Mouse (Mus musculus) stomach, postnatal 0 days (tissue): ENCODE measurements around the gene Rgs16. TPM values are rescaled to one million over a fixed set of nuclear protein-coding genes. Genes with fewer than 3 reads are reported as not detected.

Experiments
- ATAC-seq: fragments of 200-750 bp; cut with Nextera tagmentation; 2 replicates; pipeline ENCODE4 v1.8.0; 2017; ENCODE audit not compliant: low FRiP score, low TSS enrichment
- DNase-seq: peaks from one replicate; pipeline ENCODE4 v3.0.0-alpha.2; 2016; ENCODE audit warnings: low spot score
- H3K27ac ChIP-seq: fragments of 300-500 bp; sonication (generic); replicated peaks from 2 replicates; pipeline ENCODE4 v1.5.1; 2014; ENCODE audit warnings: mild to moderate bottlenecking, control low read depth
- H3K27me3 ChIP-seq: fragments of 300-500 bp; sonication (generic); 2 replicates; pipeline ENCODE4 v1.6.1; 2014; ENCODE audit warnings: low read length; ENCODE audit not compliant: control insufficient read depth, insufficient read depth
- H3K36me3 ChIP-seq: fragments of 300-500 bp; sonication (generic); 2 replicates; pipeline ENCODE4 v1.6.1; 2014; ENCODE audit warnings: low read length, mixed read lengths; ENCODE audit not compliant: control insufficient read depth, insufficient read depth
- H3K4me1 ChIP-seq: fragments of 300-500 bp; sonication (generic); replicated peaks from 2 replicates; pipeline ENCODE4 v1.6.1; 2014; ENCODE audit warnings: antibody characterized with exemption; ENCODE audit not compliant: control insufficient read depth, insufficient read depth
- H3K4me2 ChIP-seq: fragments of 300-500 bp; sonication (generic); replicated peaks from 2 replicates; pipeline ENCODE4 v1.6.1; 2014; ENCODE audit warnings: low read depth, mild to moderate bottlenecking, control low read depth, moderate library complexity
- H3K4me3 ChIP-seq: fragments of 300-500 bp; sonication (generic); 2 replicates; pipeline ENCODE4 v1.5.1; 2014; ENCODE audit warnings: low read depth, low read length, control low read depth
- H3K9ac ChIP-seq: fragments of 300-500 bp; sonication (generic); 2 replicates; pipeline ENCODE4 v1.6.1; 2014; ENCODE audit warnings: mild to moderate bottlenecking, low read length, control low read depth, mixed read lengths
- H3K9me3 ChIP-seq: fragments of 300-500 bp; sonication (generic); 2 replicates; pipeline ENCODE4 v1.6.1; 2016; ENCODE audit warnings: low read length; ENCODE audit not compliant: control insufficient read depth
- CTCF ChIP-seq: IDR thresholded peaks from 2 replicates; pipeline ENCODE4 v1.5.1; 2016; ENCODE audit warnings: antibody characterized with exemption, low read depth, mild to moderate bottlenecking, moderate library complexity
- EP300 ChIP-seq: optimal IDR thresholded peaks from 2 replicates; pipeline ENCODE3; 2016; ENCODE audit warnings: antibody characterized with exemption
- WGBS: fragments of 180-500 bp; shearing (Covaris S2); extraction: QIAGEN DNeasy Blood & Tissue Kit; methylation state at CpG from one replicate; pipeline ENCODE4 v1.1.7; 2014; 5-methylcytosine and 5-hydroxymethylcytosine counted together
- polyA plus RNA-seq: library from polyadenylated mRNA; unstranded; fragments of >200 nt; fragmentation: Nextera tagmentation; extraction: Ambion mirVana; gene quantifications from 2 replicates; pipeline ENCODE4 v1.2.1, GENCODE M21; 2015

The Rgs16 gene
- polyA plus RNA-seq, 1 experiment from 2014 or later = 2.7 TPM

- H3K4me1 ChIP-seq = no peaks in the 10 kb centered on the region
- H3K9ac ChIP-seq = peak within 1 kb of the TSS; percentile 65
- H3K36me3 ChIP-seq = no peaks in the 10 kb centered on the region
- H3K4me3 ChIP-seq = peak within 1 kb of the TSS; percentile 40
- DNase-seq = peak; percentile 76
- H3K4me2 ChIP-seq = peak within 1 kb of the TSS; percentile 63
- H3K27me3 ChIP-seq = no peaks in the 10 kb centered on the region
- peak; percentile 85 for ATAC-seq
- TF ChIP-seq EP300 (no peak), CTCF (peak; percentile 89)
- 2% methylated on average over 18 of the region's 18 CpGs for WGBS
- peak within 1 kb of the TSS; percentile 67 for H3K27ac ChIP-seq
- H3K9me3 ChIP-seq = no peaks in the 10 kb centered on the region
These were observed 9.2 kb downstream of the Rgs16 start, which contains the start of gene Rnasel for GRCm38 (mm10) chr1:153749211-153749801. Gene Rnasel, plus strand, starts transcription at chr1:153749426.

GRCm38 (mm10) chr1:153750054-153750453 lies 9.9 kb downstream of the Rgs16 start:
- no peak for ATAC-seq
- peak overlapping the region; percentile 67 for H3K27ac ChIP-seq
- H3K4me1 ChIP-seq = no peaks in the 10 kb centered on the region
- peak overlapping the region; percentile 40; the same call in 1 of the 2 replicates for H3K4me3 ChIP-seq
- H3K9ac ChIP-seq = no peak overlapping the region
- WGBS = 60% methylated on average over 6 of the region's 6 CpGs
- TF ChIP-seq CTCF (no peak), EP300 (no peak)
- peak overlapping the region; percentile 63 for H3K4me2 ChIP-seq
- no peaks in the 10 kb centered on the region for H3K36me3 ChIP-seq
- no peaks in the 10 kb centered on the region for H3K9me3 ChIP-seq
- no peak for DNase-seq
- no peaks in the 10 kb centered on the region for H3K27me3 ChIP-seq

- Histone ChIP-seq H3K9me3 (no peaks in the 10 kb centered on the region), H3K27me3 (no peaks in the 10 kb centered on the region), H3K4me2 (peak overlapping the region; percentile 58)
These were observed 11.7 kb downstream of the Rgs16 start for GRCm38 (mm10) chr1:153751763-153752301.

GRCm38 (mm10) chr1:153752521-153752920 lies 12.4 kb downstream of the Rgs16 start:
- peak overlapping the region; percentile 93 for H3K27ac ChIP-seq
- H3K4me1 ChIP-seq = no peaks in the 10 kb centered on the region
- ATAC-seq (no peak), DNase-seq (no peak)
- H3K9ac ChIP-seq = peak overlapping the region; percentile 50
- H3K4me2 ChIP-seq = peak overlapping the region; percentile 58
- 71% methylated on average over 6 of the region's 6 CpGs for WGBS
- H3K36me3 ChIP-seq = no peaks in the 10 kb centered on the region
- no peaks in the 10 kb centered on the region for H3K9me3 ChIP-seq
- TF ChIP-seq CTCF (no peak), EP300 (no peak)
- H3K4me3 ChIP-seq = peak overlapping the region; percentile 38
- H3K27me3 ChIP-seq = no peaks in the 10 kb centered on the region

More at GRCm38 (mm10) chr1:153751763-153752301, 11.7 kb downstream of the Rgs16 start:
- Histone ChIP-seq H3K27ac (peak overlapping the region; percentile 93), H3K4me1 (no peaks in the 10 kb centered on the region), H3K9ac (peak overlapping the region; percentile 50), H3K36me3 (no peaks in the 10 kb centered on the region), H3K4me3 (peak overlapping the region; percentile 38)
- DNase-seq (peak; percentile 62), ATAC-seq (peak; percentile 84)
- 16% methylated on average over 13 of the region's 13 CpGs for WGBS
- TF ChIP-seq CTCF (no peak), EP300 (no peak)

GRCm38 (mm10) chr1:153753725-153754464 lies 13.7 kb downstream of the Rgs16 start:
- peaks cover 2% of the 10 kb centered on the region; the same call in 1 of the 2 replicates for H3K36me3 ChIP-seq
- no peak overlapping the region; the same call in 1 of the 2 replicates for H3K9ac ChIP-seq

More at GRCm38 (mm10) chr1:153753725-153754464, 13.7 kb downstream of the Rgs16 start:
- 66% methylated on average over 25 of the region's 25 CpGs for WGBS
- no peak for DNase-seq
- Histone ChIP-seq H3K27me3 (no peaks in the 10 kb centered on the region), H3K4me1 (no peaks in the 10 kb centered on the region), H3K4me2 (no peak overlapping the region), H3K4me3 (no peak overlapping the region), H3K9me3 (no peaks in the 10 kb centered on the region), H3K27ac (no peak overlapping the region)
- no peak for ATAC-seq
- TF ChIP-seq EP300 (no peak), CTCF (peak; percentile 18; the same call in 1 of the 2 replicates)
